Mouse (Mus musculus) hindbrain, postnatal 0 days (tissue): ENCODE measurements around the gene Nudt2. TPM values are rescaled to one million over a fixed set of nuclear protein-coding genes. Genes with fewer than 3 reads are reported as not detected.
A peak's percentile ranks its signal among the peaks of the same experiment; 100 is the strongest.
"Not testable (repeated sequence)": the region's sequence is repeated elsewhere in the genome, so short reads cannot be mapped to it uniquely, and the experiment has no call there.

Source experiments
- ATAC-seq: fragments of 200-750 bp; cut with Nextera tagmentation; 2 replicates; pipeline ENCODE4 v1.8.0; 2017; ENCODE audit warnings: mild to moderate bottlenecking, moderate TSS enrichment, moderate library complexity
- DNase-seq: peaks from one replicate; pipeline ENCODE4 v3.0.0-alpha.2; 2015; ENCODE audit warnings: low spot score
- H3K27ac ChIP-seq: fragments of 300-500 bp; sonication (generic); 2 replicates; pipeline ENCODE4 v1.5.1; 2014; ENCODE audit warnings: mild to moderate bottlenecking
- H3K27me3 ChIP-seq: fragments of 300-500 bp; sonication (generic); 2 replicates; pipeline ENCODE4 v1.6.1; 2014; ENCODE audit warnings: low read length, mixed read lengths; ENCODE audit not compliant: insufficient read depth
- H3K36me3 ChIP-seq: fragments of 300-500 bp; sonication (generic); 2 replicates; pipeline ENCODE4 v1.6.1; 2014; ENCODE audit warnings: low read length, mixed read lengths; ENCODE audit not compliant: insufficient read depth
- H3K4me1 ChIP-seq: fragments of 300-500 bp; sonication (generic); 2 replicates; pipeline ENCODE4 v1.6.1; 2014; ENCODE audit warnings: antibody characterized with exemption, low read length, mixed read lengths; ENCODE audit not compliant: insufficient read depth
- H3K4me2 ChIP-seq: fragments of 300-500 bp; sonication (generic); 2 replicates; pipeline ENCODE4 v1.6.1; 2014; ENCODE audit warnings: low read depth, mild to moderate bottlenecking, low read length, moderate library complexity, mixed read lengths
- H3K4me3 ChIP-seq: fragments of 300-500 bp; sonication (generic); 2 replicates; pipeline ENCODE4 v1.5.1; 2014; ENCODE audit warnings: low read length
- H3K9ac ChIP-seq: fragments of 300-500 bp; sonication (generic); replicated peaks from 2 replicates; pipeline ENCODE4 v1.6.1; 2014; ENCODE audit warnings: mild to moderate bottlenecking, low read length, moderate library complexity, mixed read lengths
- H3K9me3 ChIP-seq: fragments of 300-500 bp; sonication (generic); 2 replicates; pipeline ENCODE4 v1.6.1; 2016; ENCODE audit warnings: low read length, mixed read lengths
- CTCF ChIP-seq: IDR thresholded peaks from 2 replicates; pipeline ENCODE4 v1.5.1; 2016; ENCODE audit warnings: antibody characterized with exemption, control low read depth, low read depth
- WGBS: fragments of 180-500 bp; shearing (Covaris S2); extraction: QIAGEN DNeasy Blood & Tissue Kit; methylation state at CpG from one replicate; pipeline ENCODE4 v1.1.7; 2014; 5-methylcytosine and 5-hydroxymethylcytosine counted together
- polyA plus RNA-seq: library from polyadenylated mRNA; unstranded; fragments of >200 nt; fragmentation: Nextera tagmentation; extraction: Ambion mirVana; gene quantifications from 2 replicates; pipeline ENCODE4 v1.2.1, GENCODE M21; 2015
- total RNA-seq: library from RNA; depleted of rRNA; stranded (reverse); fragments of >200 nt; gene quantifications from 2 replicates; pipeline ENCODE4 v1.2.3, GENCODE M21; 2014; rRNA removed

Gene Nudt2
- 29.2 and 40.7 TPM in 2 replicates for total RNA-seq
- polyA plus RNA-seq: 68.6 and 71.6 TPM in 2 replicates

DNA sequence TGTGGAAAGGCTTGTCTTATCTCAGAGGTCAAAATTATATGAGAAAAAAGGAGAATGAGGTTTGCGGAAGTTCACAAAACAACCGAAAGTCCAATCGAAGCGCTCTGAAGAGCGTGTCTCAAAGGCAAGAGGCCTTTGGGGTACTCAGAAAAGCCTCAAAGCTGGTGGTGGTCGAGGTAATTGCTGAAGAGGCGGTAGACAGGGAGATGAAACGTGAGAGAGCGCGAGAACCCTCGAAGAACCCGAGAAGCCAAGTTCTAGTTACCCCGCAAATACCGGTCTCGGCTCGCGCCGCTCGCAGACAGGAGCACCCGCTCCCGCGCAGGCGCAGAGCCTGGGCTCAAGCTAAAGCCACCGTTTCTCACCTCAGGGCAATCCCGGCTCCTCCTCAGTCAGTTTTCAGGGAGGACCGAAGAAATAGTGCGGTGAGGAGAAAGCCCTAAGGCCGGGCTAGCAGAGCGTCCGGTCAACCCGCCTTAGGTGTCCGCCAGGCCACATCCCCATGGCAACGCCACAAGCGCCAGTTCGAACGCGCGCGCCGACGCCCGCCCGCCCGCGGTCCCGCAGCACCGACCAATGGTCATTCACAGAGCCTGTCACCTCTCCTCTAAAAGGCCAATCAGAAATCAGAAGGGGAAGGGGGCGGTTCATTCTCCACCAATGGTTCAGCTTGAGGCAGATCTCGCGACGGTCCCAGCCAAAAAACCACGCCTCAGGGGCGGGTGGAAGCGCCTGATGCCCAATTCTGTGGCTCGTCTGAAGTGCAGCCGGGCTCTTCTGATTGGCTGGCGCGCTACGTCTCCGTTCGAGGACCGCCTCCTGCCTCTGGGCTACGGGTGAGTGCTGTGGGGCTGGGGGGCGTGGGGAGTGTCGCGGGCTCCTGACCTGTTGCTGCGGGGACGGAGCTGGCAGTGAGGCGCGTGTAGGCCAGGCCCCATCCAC, at the start of gene Nudt2, which contains the start of gene Kif24:
Gene Nudt2, plus strand, starts transcription at position 807 of the 942 bp plus-strand sequence.
Gene Kif24, minus strand, starts transcription at position 543 of the 942 bp plus-strand sequence.
- H3K36me3 ChIP-seq: no peaks in the 10 kb centered on the region
- no peak for TF ChIP-seq CTCF
- peak; percentile 100 for DNase-seq
- peak within 1 kb of the TSS; percentile 73 for H3K4me2 ChIP-seq
- H3K4me1 ChIP-seq: no peaks in the 10 kb centered on the region
- under 1% methylated on average over 70 of the region's 70 CpGs for WGBS
- no peaks in the 10 kb centered on the region for H3K27me3 ChIP-seq
- H3K9ac ChIP-seq: peak within 1 kb of the TSS; percentile 52
- H3K9me3 ChIP-seq: no peaks in the 10 kb centered on the region
- peak; percentile 99 for ATAC-seq
- peak within 1 kb of the TSS; percentile 66; the same call in 1 of the 2 replicates for H3K27ac ChIP-seq
- H3K4me3 ChIP-seq: peak within 1 kb of the TSS; percentile 74

DNA sequence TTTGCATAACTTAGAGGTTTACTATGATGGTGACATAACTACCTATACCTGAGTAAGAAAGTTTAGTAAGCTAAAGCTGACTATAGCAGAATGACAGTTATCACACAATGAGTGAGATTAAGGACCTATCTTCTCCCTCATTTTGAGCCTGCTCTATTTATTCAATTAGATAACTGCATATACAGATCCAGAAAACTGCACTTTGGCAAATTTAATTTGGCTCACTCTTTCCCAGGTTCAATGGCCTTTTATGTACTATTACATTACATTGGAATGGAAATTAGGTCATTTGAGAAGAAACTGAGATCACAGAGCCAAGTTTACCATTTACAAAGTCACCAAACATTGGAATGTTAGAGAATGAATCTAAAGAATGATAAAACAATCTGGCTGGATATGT, 48.0 kb upstream of the Nudt2 start:
- no peak overlapping the region for H3K27ac ChIP-seq
- no peaks in the 10 kb centered on the region for H3K4me1 ChIP-seq
- no peaks in the 10 kb centered on the region for H3K9me3 ChIP-seq
- H3K9ac ChIP-seq: no peak overlapping the region
- ATAC-seq (no peak), DNase-seq (no peak)
- H3K36me3 ChIP-seq: 0 out of 2 replicates have a peak, but pooled peaks cover 6% of the 10 kb centered on the region
- no peak for TF ChIP-seq CTCF
- no peaks in the 10 kb centered on the region for H3K27me3 ChIP-seq
- H3K4me2 ChIP-seq: no peak overlapping the region
- no peak overlapping the region for H3K4me3 ChIP-seq

DNA sequence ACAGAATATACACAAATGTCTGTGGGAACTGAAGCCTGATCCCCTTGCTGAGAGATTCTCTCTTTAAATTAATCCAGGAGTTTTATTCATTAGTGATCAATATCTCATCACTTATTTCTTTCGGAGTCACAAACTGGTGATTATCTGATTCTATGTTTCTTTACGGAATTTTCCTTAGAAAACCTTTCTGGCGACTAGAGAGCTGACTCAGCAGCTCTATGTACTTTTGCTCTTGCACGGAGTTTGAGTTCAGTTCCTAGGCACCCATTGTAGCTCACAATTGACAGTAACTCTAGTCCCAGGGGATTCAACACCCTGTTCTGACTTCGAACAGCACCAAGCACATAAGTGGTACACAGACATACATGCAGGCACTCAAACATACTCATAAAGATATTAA, 26.0 kb upstream of the Nudt2 start:
- Histone ChIP-seq H3K4me1 (no peaks in the 10 kb centered on the region), H3K4me3 (no peak overlapping the region), H3K36me3 (no peaks in the 10 kb centered on the region), H3K9ac (no peak overlapping the region), H3K9me3 (no peaks in the 10 kb centered on the region), H3K27me3 (no peaks in the 10 kb centered on the region), H3K4me2 (no peak overlapping the region), H3K27ac (no peak overlapping the region)
- TF ChIP-seq CTCF: no peak
- ATAC-seq (no peak), DNase-seq (no peak)
- 84% methylated on average over 5 of the region's 5 CpGs for WGBS

DNA sequence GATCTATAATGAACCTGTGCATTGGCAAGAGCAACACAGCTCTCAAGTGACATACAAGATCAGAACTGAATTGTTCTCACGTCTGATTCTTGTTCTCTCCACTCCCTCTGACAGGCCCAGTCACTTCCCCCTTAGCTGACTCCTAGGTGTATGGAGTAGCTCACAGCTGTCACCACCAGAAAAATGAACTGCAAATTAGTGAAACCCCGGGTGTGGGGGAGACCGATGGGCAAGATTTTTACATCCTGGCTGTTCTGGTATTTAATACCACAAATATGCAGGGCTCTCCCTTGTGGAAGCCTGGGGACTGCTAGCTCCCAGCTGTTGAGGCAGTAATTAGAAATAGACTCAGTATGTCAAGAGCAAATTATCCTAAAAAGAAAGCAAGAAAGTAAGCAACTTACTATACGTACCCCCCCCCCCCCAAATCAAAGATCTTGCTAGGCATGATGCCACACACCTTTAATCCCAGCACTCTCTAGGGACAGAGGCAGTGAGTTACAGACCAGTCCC, 22.1 kb upstream of the Nudt2 start:
- no peak for TF ChIP-seq CTCF
- no peak for ATAC-seq
- DNase-seq: no peak
- H3K9ac ChIP-seq: no peak overlapping the region
- H3K27ac ChIP-seq: no peak overlapping the region
- H3K4me1 ChIP-seq: no peaks in the 10 kb centered on the region
- 73% methylated on average over 4 of the region's 4 CpGs for WGBS
- no peak overlapping the region for H3K4me3 ChIP-seq
- no peaks in the 10 kb centered on the region for H3K36me3 ChIP-seq
- no peaks in the 10 kb centered on the region for H3K9me3 ChIP-seq
- H3K4me2 ChIP-seq: no peak overlapping the region
- H3K27me3 ChIP-seq: no peaks in the 10 kb centered on the region

GRCm38 (mm10) chr4:41447595-41447994, 17.4 kb upstream of the Nudt2 start:
- Histone ChIP-seq H3K9me3 (no peaks in the 10 kb centered on the region), H3K27ac (no peak overlapping the region), H3K4me3 (no peak overlapping the region), H3K9ac (no peak overlapping the region), H3K4me1 (no peaks in the 10 kb centered on the region), H3K36me3 (no peaks in the 10 kb centered on the region), H3K27me3 (no peaks in the 10 kb centered on the region), H3K4me2 (no peak overlapping the region)
- WGBS: 94% methylated on average over 3 of the region's 3 CpGs
- no peak for DNase-seq
- TF ChIP-seq CTCF: no peak
- no peak for ATAC-seq

- Histone ChIP-seq H3K9ac (no peak overlapping the region), H3K27ac (no peak overlapping the region), H3K4me1 (no peaks in the 10 kb centered on the region), H3K9me3 (no peaks in the 10 kb centered on the region), H3K36me3 (no peaks in the 10 kb centered on the region), H3K4me2 (no peak overlapping the region), H3K27me3 (no peaks in the 10 kb centered on the region), H3K4me3 (no peak overlapping the region)
- ATAC-seq (no peak), DNase-seq (no peak)
- WGBS: 95% methylated on average over 1 of the region's 1 CpGs
- no peak for TF ChIP-seq CTCF
These were observed 4.3 kb upstream of the Nudt2 start for GRCm38 (mm10) chr4:41460690-41461089.

- not testable (repeated sequence) for H3K4me1 ChIP-seq, H3K27me3 ChIP-seq, H3K9me3 ChIP-seq, DNase-seq, H3K9ac ChIP-seq, ATAC-seq, H3K4me3 ChIP-seq, H3K36me3 ChIP-seq, H3K27ac ChIP-seq
- H3K4me2 ChIP-seq: peak overlapping the region; percentile 73; the same call in 1 of the 2 replicates
- WGBS: 86% methylated on average over 3 of the region's 3 CpGs
These were observed 1.8 kb upstream of the Nudt2 start for GRCm38 (mm10) chr4:41463051-41463738.
